Mouse (Mus musculus) spleen, adult 2 months (tissue): ENCODE measurements at regions not wholly inside any gene's neighbourhood (a gene's known extent, or its start where the extent isn't known, plus 50 kb on each side); places are given as distances from the start of the nearest gene placed in this dataset.

Experiments used
- DNase-seq, 2 experiments: peaks; one replicate each; pipeline versions ENCODE4 v3.0.0 to v3.0.0-alpha.2; 2012 to 2021; ENCODE audit warnings: low spot score in 2 of 2, low read depth in 1 of 2
- H3K27ac ChIP-seq: fragments of 200-500 bp; 2 replicates; pipeline ENCODE4 v1.5.1; 2012; ENCODE audit warnings: low read length, inconsistent platforms; ENCODE audit not compliant: insufficient read depth
- H3K27me3 ChIP-seq: fragments of 200-500 bp; 2 replicates; pipeline ENCODE4 v1.6.1; 2012; ENCODE audit warnings: mild to moderate bottlenecking, moderate library complexity, low read length, inconsistent platforms; ENCODE audit not compliant: control insufficient read depth, insufficient read depth
- H3K36me3 ChIP-seq: fragments of 200-500 bp; 2 replicates; pipeline ENCODE4 v1.6.1; 2012; ENCODE audit warnings: mild to moderate bottlenecking, low read length, inconsistent platforms; ENCODE audit not compliant: control insufficient read depth, insufficient read depth
- H3K4me1 ChIP-seq: fragments of 200-500 bp; 2 replicates; pipeline ENCODE4 v1.6.1; 2011; ENCODE audit warnings: inconsistent platforms; ENCODE audit not compliant: control insufficient read depth, insufficient read depth, insufficient read length
- H3K4me3 ChIP-seq: fragments of 200-500 bp; 2 replicates; pipeline ENCODE4 v1.5.1; 2011; ENCODE audit warnings: mild to moderate bottlenecking, inconsistent platforms; ENCODE audit not compliant: insufficient read depth, insufficient read length; ENCODE audit errors: extremely low read depth
- CTCF ChIP-seq: fragments of 200-500 bp; IDR thresholded peaks from 2 replicates; pipeline ENCODE4 v1.5.1; 2011; ENCODE audit warnings: mild to moderate bottlenecking, inconsistent platforms; ENCODE audit not compliant: insufficient read depth, insufficient read length, insufficient replicate concordance; ENCODE audit errors: extremely low read depth
- POLR2A ChIP-seq: fragments of 200-500 bp; IDR thresholded peaks from 2 replicates; pipeline ENCODE4 v1.6.1; 2011; ENCODE audit warnings: low read depth, low read length, inconsistent platforms
- WGBS: fragments of 180-500 bp; shearing (Covaris S2); methylation state at CpG from one replicate; pipeline ENCODE4 v1.1.7; 2018; 5-methylcytosine and 5-hydroxymethylcytosine counted together

- TF ChIP-seq CTCF (no peak), POLR2A (no peak)
- no peak for DNase-seq
- 66% methylated on average over 9 of the region's 9 CpGs for WGBS
Measured at GRCm38 (mm10) chr8:126723259-126724122, 129.7 kb upstream of the Irf2bp2 start.

GRCm38 (mm10) chr8:126721621-126722020, 127.8 kb upstream of the Irf2bp2 start:
- WGBS: 13% methylated on average over 10 of the region's 10 CpGs
- TF ChIP-seq CTCF: no peak
- TF ChIP-seq POLR2A: no peak
- Histone ChIP-seq H3K27ac (no peak overlapping the region), H3K36me3 (no peaks in the 10 kb centered on the region), H3K27me3 (no peaks in the 10 kb centered on the region), H3K4me3 (no peak overlapping the region), H3K4me1 (peaks cover 17% of the 10 kb centered on the region)
- peak; percentile 36 to 55 for DNase-seq

More at GRCm38 (mm10) chr8:126723259-126724122, 129.7 kb upstream of the Irf2bp2 start:
- Histone ChIP-seq H3K27ac (no peak overlapping the region), H3K4me3 (no peak overlapping the region), H3K27me3 (no peaks in the 10 kb centered on the region), H3K4me1 (peaks cover 17% of the 10 kb centered on the region), H3K36me3 (no peaks in the 10 kb centered on the region)

GRCm38 (mm10) chr8:126720473-126721145, 126.8 kb upstream of the Irf2bp2 start:
- 80% methylated on average over 4 of the region's 4 CpGs for WGBS
- Histone ChIP-seq H3K4me1 (peaks cover 17% of the 10 kb centered on the region), H3K27ac (no peak overlapping the region), H3K27me3 (no peaks in the 10 kb centered on the region), H3K36me3 (no peaks in the 10 kb centered on the region), H3K4me3 (no peak overlapping the region)
- TF ChIP-seq CTCF (no peak), POLR2A (no peak)
- DNase-seq: no peak

GRCm38 (mm10) chr8:126719748-126720147, 126.0 kb upstream of the Irf2bp2 start:
- Histone ChIP-seq H3K4me3 (no peak overlapping the region), H3K36me3 (no peaks in the 10 kb centered on the region), H3K4me1 (peaks cover 17% of the 10 kb centered on the region), H3K27ac (no peak overlapping the region), H3K27me3 (no peaks in the 10 kb centered on the region)
- DNase-seq: no peak
- no peak for TF ChIP-seq CTCF
- TF ChIP-seq POLR2A: no peak
- 88% methylated on average over 2 of the region's 2 CpGs for WGBS

GRCm38 (mm10) chr8:126717652-126718155, 123.9 kb upstream of the Irf2bp2 start:
- peaks cover 16% of the 10 kb centered on the region for H3K4me1 ChIP-seq
- TF ChIP-seq CTCF (no peak), POLR2A (no peak)
- H3K36me3 ChIP-seq: no peaks in the 10 kb centered on the region
- DNase-seq: no peak
- WGBS: 98% methylated on average over 2 of the region's 2 CpGs
- no peaks in the 10 kb centered on the region for H3K27me3 ChIP-seq
- no peak overlapping the region for H3K4me3 ChIP-seq
- no peak overlapping the region for H3K27ac ChIP-seq

DNA sequence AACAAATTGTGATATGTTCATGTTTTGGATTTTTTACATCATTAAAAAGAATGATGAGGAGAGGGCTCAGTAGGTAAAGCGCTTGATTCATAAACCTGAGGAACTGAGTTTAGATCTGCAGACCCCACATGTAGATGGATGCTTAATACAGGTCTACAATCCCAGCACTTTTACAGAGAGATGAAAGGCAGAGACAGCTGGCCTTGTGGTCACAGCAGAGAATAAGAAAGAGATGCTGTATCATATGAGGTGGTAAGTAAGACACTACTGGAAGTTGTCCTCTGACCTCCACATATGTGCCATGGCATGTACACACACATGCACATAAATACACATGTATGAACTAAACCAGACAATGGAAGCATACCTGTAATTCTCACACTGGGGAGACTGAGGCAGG, 121.9 kb upstream of the Irf2bp2 start:
- DNase-seq: no peak
- WGBS: 96% methylated on average over 1 of the region's 1 CpGs
- Histone ChIP-seq H3K27ac (no peak overlapping the region), H3K4me1 (no peaks in the 10 kb centered on the region; the same call in 1 of the 2 replicates), H3K36me3 (no peaks in the 10 kb centered on the region), H3K4me3 (no peak overlapping the region), H3K27me3 (no peaks in the 10 kb centered on the region)
- TF ChIP-seq CTCF (no peak), POLR2A (no peak)

DNA sequence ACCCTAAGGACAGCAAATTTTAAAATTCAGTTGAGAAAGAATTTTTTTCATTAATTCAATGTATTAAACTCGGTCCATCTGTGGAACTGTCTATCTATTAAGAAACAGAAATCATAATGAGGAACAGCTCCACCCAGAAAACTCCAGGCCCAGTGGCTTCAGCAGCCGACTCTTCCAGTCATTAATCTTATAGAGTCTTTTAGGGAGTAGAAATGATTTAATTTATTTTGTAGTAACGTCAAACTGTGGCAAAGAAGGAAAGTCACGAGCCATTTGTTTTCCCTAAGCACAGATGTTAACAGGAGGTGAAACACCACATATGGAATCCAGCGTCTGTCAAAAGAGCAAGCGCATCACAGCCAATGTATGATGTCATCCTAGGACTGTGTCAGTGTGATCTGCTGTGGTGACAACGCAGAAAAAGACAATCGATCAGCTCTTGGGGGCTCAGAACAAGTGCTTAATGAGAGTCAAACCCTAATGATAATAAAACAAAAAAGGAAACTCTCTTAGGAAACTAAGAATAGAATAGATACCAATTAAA, 119.9 kb upstream of the Irf2bp2 start:
- WGBS: 84% methylated on average over 8 of the region's 8 CpGs
- DNase-seq: no peak
- no peak overlapping the region for H3K4me3 ChIP-seq
- no peaks in the 10 kb centered on the region for H3K36me3 ChIP-seq
- H3K27me3 ChIP-seq: no peaks in the 10 kb centered on the region
- H3K4me1 ChIP-seq: no peaks in the 10 kb centered on the region
- TF ChIP-seq CTCF (no peak), POLR2A (no peak)
- no peak overlapping the region for H3K27ac ChIP-seq
